In genomic region chr10:20547951-20548551, GRCm38 (mm10) we compare ENCODE assay signal across 8 mouse cellular contexts.
DNase-seq lines count a peak whose midpoint lies in the region; ATAC-seq and TF ChIP-seq lines count a peak whose summit lies in the region.

No protein-coding gene starts in this region.

- 0 out of 2 replicates have a peak overlapping the region, but pooled peaks have one; percentile 5 for H3K9ac ChIP-seq in ES-E14 (ENCODE audit: insufficient read depth, low read depth, low read length, poor library complexity, severe bottlenecking)
- peak overlapping the region; percentile 58 for H3K9ac ChIP-seq in intestine, postnatal 0 days (ENCODE audit: low read depth, low read length)

- H3K4me1 ChIP-seq in ES-E14 (ENCODE audit: control insufficient read depth in 2 of 2, insufficient read depth in 2 of 2, low read length in 2 of 2, poor library complexity in 1 of 2): no peaks in the 10 kb centered on the region; a peak in 1 of 4 replicates
- no peaks in the 10 kb centered on the region; the same call in 1 of the 2 replicates for H3K4me1 ChIP-seq in cortical plate, adult 2 months (ENCODE audit: control insufficient read depth, insufficient read depth, low read length)
- H3K4me1 ChIP-seq in intestine, postnatal 0 days (replicated peaks; ENCODE audit: control insufficient read depth, insufficient read depth, low read length): 0 out of 2 replicates have a peak, but pooled peaks cover 5% of the 10 kb centered on the region

- no peak for TF ChIP-seq CTCF in cortical plate, adult 2 months (IDR thresholded peaks at IDR 0.05; ENCODE audit: extremely low read depth, insufficient read depth, low read length)
- TF ChIP-seq CTCF in intestine, postnatal 0 days (IDR thresholded peaks at IDR 0.05; ENCODE audit: low read depth): peak; percentile 64

- H3K4me2 ChIP-seq in intestine, postnatal 0 days (replicated peaks; ENCODE audit: low read depth): peak overlapping the region; percentile 83

- WGBS in intestine, postnatal 0 days: 7% methylated on average over 19 of the region's 19 CpGs

- in situ Hi-C loops in ES-E14 (cut with MboI; ENCODE audit: low sequenced_read_pairs in 2 of 2, unreplicated experiment in 2 of 2): no loop called here

- H3K4me3 ChIP-seq in ES-E14 (ENCODE audit: insufficient read depth in 1 of 2, low read depth in 1 of 2, low read length in 2 of 2, poor library complexity in 1 of 2, severe bottlenecking in 1 of 2): peak overlapping the region in 1 of 2 experiments; percentile 8; a peak in 1 of 4 replicates
- H3K4me3 ChIP-seq in cortical plate, adult 2 months (ENCODE audit: insufficient read depth, low read length): peak overlapping the region; percentile 46
- peak overlapping the region; percentile 41 for H3K4me3 ChIP-seq in intestine, postnatal 0 days (ENCODE audit: low read depth, low read length)

- intact Hi-C loops in gastrocnemius, postnatal 36 days (cut with DNase I): no loop called here
- intact Hi-C loops in left cerebral cortex, postnatal 4 days (cut with DNase I): no loop called here

- DNase-seq in ES-E14 (ENCODE audit: low read depth, low spot score): no peak
- DNase-seq in gastrocnemius, postnatal 36 days: peak; percentile 17 to 50
- peak; percentile 44 for DNase-seq in left cerebral cortex, postnatal 4 days
- peak; percentile 50 to 58 for DNase-seq in right cerebral cortex, adult 2 months (ENCODE audit: low spot score in 2 of 2)

- no peaks in the 10 kb centered on the region for H3K27me3 ChIP-seq in intestine, postnatal 0 days (replicated peaks; ENCODE audit: control insufficient read depth, insufficient read depth, low read length)

- no peaks in the 10 kb centered on the region for H3K36me3 ChIP-seq in ES-E14 (ENCODE audit: control insufficient read depth, insufficient read depth, low read length, poor library complexity, severe bottlenecking)
- no peaks in the 10 kb centered on the region for H3K36me3 ChIP-seq in intestine, postnatal 0 days (ENCODE audit: control insufficient read depth, insufficient read depth)

- no peaks in the 10 kb centered on the region for H3K9me3 ChIP-seq in ES-E14 (ENCODE audit: control insufficient read depth, insufficient read depth, low read depth, low read length)
- no peaks in the 10 kb centered on the region for H3K9me3 ChIP-seq in intestine, postnatal 0 days (ENCODE audit: control insufficient read depth)

- no peak overlapping the region for H3K27ac ChIP-seq in ES-E14 (ENCODE audit: insufficient read depth, low read depth, low read length, poor library complexity, severe bottlenecking)
- peak overlapping the region; percentile 70 for H3K27ac ChIP-seq in cortical plate, adult 2 months (ENCODE audit: insufficient read depth, low read length)
- no peak overlapping the region for H3K27ac ChIP-seq in intestine, postnatal 0 days (ENCODE audit: low read depth, low read length)

- ATAC-seq in intestine, postnatal 0 days: no peak
- ATAC-seq in megakaryocyte, adult 5-6 weeks (ENCODE audit: poor library complexity, severe bottlenecking): peak; percentile 74
- ATAC-seq in monocyte, adult 5-6 weeks (replicated peaks; ENCODE audit: insufficient number of reproducible peaks, low FRiP score, low TSS enrichment, poor library complexity, severe bottlenecking): no peak

- no peak for TF ChIP-seq POLR2A in cortical plate, adult 2 months (IDR thresholded peaks at IDR 0.05; ENCODE audit: extremely low read depth, insufficient read depth, low read length)

TF ChIP-seq in ES-E14, 5 proteins besides CTCF, POLR2A, EP300 and RAD21:
- TF ChIP-seq ZNF384 (IDR thresholded peaks at IDR 0.05; ENCODE audit: low read depth, low read length) (no peak), ZC3H11A (IDR thresholded peaks at IDR 0.05; ENCODE audit: borderline replicate concordance, low read depth, low read length) (no peak), CHD2 (IDR thresholded peaks at IDR 0.05; ENCODE audit: low read depth, low read length) (no peak), MAFK (IDR thresholded peaks at IDR 0.05; ENCODE audit: insufficient read depth, low read depth, low read length) (no peak), HCFC1 (IDR thresholded peaks at IDR 0.05; ENCODE audit: borderline replicate concordance, insufficient read depth, low read length) (no peak)
